Mouse (Mus musculus) cerebellum, adult 18-20 months (tissue): ENCODE measurements around the gene Snap23.
"Not testable (repeated sequence)": the region's sequence is repeated elsewhere in the genome, so short reads cannot be mapped to it uniquely, and the experiment has no call there.

ENCODE experiments used
- DNase-seq, 2 experiments: peaks; one replicate each; pipeline ENCODE4 v3.0.0; 2021

Gene Snap23

DNA sequence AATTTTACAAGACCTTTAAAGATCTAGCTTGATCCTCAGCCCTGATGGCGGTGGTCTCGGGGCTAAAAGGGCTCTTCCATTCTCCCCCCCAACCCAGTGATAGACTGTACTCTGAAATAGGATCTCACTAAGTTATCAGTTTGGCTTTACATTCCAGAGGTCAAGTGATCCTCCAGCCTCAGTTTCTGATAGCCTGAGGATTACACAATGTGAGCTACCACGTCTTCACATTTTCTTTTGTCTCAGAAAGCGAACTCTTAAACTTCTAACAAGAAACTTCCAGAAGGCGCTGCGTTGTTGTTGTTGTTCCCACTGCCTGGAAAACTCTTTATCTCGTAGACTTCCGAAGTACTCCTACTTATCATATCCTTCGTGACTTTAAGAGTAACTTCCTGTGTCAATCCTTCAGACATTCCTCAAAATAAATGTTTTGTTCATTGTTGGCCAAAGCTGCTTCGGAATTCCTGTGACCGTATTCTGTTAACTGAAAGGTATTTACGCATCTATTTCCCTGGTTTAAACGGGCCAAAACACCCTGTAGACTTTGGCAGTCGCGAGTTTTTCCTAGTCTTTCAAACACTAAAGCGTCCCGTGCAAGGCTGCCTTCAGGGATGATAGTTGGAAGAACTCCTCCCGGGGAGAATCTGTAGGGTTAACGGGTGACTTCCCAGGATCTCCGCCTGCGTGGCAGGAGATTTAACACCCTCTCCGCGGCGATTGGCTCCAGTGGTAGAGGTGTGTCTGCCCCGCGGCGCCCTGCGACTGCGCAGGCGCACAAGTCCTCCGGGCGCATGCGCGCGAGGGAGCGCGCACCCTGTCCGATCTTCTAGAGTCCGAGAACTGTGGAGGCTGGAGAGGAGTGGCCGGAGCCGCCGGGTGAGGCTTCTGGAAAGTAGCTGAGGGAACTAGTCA, at the start of gene Snap23:
TSS of gene Snap23 (plus strand) at position 786 of the 912 bp plus-strand sequence.
- DNase-seq: peak; percentile 93 to 98

DNA sequence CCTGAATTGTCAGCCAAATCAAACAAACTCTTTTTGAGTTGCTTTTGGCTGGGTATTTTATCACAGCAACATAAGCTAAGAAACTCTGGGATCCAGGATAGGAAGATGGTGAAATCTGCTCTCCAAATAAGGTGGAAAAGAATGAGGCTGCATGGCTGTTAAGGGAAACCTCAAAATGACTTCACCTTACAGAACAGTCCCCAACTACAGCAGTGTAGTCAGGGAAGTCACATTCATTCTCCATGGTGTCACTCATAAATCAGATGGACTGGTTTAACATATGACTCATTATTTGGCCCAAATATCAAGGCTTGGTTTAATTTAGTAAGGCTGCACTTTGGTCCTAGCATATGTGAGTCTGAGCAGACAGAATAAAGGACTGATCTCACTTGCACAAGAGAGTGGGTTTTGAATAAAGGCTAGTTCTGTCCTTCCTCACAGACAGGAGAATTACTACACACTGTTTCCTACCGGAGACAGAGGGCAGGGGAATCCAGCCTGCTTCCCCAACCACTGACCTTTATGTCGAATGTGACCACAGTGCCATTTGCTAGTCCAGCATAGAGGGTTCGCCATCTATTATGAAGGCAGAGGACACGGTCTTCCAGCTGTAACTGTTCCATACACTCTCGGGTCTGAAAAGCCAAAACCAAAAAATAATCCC, 48.8 kb upstream of the Snap23 start:
- no peak for DNase-seq

DNA sequence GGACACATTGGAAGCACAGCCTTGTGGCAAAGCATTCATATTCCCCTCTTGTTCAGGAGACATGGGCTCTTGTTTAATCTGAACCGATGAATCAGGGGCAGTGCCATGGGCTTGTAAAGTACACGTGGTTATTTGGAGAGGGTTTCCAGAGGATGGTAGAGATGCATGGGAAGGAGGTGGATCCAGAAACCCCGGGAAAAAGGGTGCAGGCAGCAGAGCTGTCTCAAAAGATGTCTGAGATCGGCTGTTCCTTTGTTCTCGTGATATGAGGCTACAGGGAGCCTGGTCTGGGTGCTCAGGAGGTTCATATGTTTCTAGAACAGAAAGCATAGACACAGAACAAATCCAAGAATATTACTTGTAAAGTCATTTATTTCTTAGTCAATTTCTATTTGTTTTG, 40.7 kb upstream of the Snap23 start:
- no peak for DNase-seq

DNA sequence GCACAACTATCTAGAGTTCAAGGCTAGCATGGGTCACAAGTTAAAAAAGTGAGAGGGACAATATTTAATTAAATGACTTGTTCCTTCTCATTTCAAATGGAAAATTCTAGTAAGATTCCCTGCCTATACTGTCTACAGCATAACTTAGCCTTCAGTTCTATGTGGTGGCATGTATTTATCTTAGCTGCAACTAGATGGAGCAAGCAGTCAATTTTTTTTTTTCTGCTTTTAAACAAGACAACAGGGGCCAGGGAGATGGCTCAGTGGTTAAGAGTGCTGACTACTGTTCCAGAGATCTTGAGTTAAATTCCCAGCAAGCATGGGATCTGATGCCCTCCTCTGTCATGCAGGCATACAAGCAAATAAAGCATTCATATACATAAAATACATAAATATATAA, 37.9 kb upstream of the Snap23 start:
- DNase-seq: no peak

DNA sequence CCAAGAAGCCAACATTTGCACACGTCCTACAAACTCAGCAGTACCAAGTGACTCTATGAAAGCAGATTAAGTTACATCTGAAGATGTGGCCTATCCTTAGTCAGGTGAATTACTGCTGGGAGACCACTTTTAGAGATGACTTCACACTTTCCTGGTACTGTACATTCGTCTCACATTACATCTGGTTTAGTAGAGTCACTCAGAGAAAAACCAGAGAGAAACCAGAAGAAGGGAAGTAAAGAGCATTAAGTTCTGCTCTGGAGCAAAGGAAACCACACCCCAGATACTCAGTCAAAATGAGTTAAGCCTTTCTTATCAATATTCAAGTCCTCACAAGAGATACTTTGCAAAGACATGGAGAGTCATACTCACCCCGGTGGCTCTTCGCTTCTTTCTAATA, 36.2 kb upstream of the Snap23 start:
- no peak for DNase-seq

DNA sequence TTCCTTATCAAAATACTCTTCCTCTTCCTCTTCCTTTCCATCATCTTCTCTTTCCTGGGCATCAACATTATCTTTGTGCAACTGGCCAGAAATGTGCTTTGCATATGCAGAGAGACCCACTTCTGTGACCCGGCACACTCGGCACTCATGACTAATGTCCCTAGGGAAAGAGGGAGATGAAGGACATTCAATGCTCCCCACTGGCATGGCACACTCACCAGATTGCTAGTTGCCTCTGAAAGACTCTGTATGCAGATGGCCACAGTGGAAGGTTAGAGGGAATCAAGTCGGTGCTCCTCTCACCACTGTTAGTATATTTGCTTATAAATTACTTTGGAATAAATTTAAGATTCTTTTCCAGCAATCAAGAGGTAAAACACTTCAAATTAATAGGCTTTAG, 28.1 kb upstream of the Snap23 start:
- no peak for DNase-seq

DNA sequence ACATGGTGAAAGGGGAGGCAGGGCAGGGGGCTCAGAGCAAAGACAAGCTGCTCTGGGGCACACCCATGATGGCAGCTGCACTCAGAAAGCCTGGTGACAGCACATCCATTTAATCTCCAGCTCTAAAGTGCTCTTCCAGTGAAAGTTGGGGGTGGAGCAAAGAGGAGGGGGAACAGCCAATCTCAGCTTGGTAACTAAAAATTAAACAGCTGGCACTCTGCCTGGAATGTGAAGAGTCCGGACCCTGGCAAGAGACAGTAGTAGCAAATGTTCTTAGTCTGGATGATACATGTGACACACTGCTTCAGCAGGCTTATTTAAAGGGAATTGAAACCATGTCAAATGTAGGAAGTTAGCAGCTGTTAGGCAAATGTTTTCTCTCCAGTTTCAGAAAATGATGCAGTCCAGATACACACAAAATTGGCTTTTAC, 27.7 kb upstream of the Snap23 start:
- DNase-seq: peak; percentile 39 to 49

DNA sequence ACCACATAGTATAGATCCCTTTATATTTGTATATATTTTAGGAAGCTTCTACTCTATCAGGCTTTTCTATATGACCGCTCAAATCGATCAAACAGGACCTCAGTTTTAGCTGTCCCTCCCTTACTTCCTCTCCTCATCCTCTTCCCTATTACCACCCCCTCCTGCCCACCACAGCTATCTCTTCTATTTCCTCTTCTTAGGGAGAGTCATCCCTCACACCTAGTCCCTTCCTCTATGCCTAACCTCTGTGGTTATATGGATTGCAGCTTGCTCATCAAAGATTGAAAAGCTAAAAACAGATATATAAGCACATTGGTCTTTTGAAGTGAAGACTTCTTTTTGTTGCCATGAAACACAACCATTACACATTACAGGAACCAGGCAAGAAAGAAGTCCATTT, 22.7 kb upstream of the Snap23 start:
- DNase-seq: no peak

DNA sequence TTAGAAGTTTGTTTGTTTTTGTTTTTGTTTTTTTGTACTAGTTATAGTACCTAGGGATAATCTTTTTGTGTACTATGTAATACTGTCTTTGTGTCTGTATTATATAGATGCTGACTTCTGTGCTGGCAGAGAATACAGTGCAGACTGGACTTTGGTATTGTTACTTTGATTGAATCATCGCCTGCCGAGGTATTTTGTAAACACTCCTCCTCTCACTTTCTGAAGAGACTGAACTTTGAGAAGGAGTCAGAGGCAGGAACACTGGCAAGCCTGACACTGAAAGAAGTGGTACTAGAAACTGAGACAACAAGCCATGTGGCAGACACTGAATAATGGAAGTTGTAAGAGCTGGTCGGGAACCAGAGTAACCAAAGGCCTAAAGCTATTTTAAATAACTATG, 10.6 kb upstream of the Snap23 start:
- no peak for DNase-seq

DNA sequence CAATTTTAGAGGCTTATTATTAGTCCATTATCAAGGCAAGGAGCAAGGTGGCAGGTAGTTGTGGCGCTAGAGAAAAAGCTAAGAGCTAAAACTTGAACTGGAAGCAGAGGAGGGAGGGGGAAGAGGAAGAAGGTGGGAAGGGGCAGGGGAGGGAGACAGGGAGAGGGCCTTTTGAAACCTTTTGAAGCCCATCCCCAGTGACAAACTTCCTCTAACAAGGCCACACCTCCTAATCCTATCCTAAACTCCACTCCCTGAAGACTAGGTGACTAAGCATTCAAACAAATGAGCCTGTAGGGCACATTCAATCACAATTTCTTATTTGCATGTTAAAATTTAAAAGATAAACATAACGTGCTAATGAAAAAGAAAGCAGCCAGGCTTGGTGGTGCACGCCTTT, 8.7 kb upstream of the Snap23 start:
- no peak for DNase-seq

DNA sequence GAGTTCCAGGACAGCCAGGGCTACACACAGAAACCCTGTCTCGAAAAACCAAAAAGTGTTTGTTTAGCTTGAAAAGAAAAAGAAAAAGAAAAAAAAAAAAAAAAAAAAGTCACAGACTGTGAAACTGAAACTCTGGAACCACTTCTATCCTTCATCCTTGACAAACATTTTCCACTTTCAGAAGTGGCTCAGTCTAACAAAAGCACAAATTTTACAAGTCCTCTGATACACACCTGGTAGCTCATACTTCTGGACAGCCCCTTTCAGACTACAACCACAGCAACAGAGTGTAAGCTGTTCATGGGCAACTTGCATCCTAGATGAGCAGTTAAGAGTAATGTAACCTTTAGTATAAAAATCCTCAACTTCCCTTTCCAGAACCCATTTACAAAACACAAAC, 5.9 kb upstream of the Snap23 start:
- DNase-seq: no peak

DNA sequence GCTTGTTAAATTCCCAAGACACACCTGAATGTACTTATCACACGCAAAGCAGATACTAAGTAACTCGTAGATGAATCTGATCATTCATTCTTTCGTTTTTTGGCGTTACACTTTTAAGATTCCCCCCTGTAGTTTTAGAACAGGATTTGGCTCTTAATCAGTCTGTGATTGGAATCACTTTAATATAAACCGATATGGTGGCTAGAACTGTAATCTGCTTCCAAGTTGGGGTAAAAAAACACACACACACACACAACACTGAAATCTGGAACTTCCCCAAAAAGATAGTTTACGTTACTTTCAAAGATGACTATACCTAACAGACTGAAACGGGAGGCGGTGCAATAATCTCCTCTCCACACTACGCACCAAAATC, 4.6 kb upstream of the Snap23 start:
- no peak for DNase-seq

DNA sequence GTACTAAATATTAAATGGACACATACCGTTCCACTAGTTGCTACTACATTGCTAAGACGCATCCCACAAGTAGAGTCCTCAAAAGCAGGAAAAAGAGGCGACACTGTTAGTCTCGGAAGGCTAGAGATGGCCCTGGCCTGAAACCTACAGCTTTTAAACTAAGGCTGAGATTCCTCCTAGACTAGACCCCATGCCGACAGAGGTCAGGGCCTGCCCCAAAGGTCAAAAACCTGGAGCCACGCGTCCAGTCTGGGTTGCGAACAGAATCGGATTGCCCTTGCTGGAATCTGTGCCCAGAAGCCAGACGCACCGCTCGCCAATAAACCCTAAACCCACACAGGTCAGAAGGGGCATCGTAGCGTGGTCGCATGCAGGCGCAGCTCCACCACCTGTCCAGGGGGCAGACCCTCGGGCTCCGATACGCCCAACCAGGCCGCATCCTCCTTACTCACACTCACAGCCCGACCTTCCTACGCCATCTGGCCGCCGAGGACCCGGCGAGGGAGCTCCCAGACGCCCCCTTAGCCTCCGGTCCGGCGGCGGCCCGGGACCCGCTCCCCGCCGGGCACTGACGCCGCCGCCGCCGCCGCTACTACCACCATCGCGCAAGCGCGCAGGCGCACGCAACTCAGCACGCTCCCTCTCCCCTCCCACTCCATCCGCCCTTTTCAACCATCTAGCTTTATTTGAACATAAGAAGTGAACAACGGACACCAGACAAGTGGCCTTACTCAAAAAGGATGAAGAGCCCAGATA, 4.1 kb upstream of the Snap23 start, which contains the start of gene Zfp106:
TSS of gene Zfp106 (minus strand) at position 609 of the 756 bp plus-strand sequence.
- peak; percentile 89 to 91 for DNase-seq

DNA sequence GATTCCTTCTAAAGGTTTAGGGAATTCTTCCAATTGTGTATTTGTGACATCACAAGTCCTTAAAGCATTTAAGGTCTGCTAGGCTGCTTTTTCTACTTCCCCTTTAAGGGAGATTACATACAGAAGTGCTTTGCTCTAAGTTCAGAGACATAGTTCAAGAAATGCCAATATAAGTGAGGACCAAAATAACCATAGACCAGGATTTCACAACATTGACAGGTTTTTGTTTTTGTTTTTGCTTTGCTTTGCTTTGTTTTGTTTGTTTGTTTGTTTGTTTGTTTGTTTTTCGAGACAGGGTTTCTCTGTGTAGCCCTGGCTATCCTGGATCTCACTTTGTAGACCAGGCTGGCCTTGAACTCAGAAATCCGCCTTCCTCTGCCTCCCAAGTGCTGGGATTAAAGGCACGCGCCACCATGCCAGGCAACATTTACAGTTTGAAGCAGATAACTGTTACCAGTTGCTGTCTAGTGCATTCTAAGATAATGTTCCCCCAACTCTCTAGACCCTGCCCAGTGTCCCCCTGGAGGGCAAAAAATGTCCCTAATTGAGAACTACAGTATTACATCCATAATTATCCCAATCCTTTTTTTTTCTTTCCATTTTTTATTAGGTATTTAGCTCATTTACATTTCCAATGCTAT, 2.8 kb upstream of the Snap23 start:
- DNase-seq: not testable (repeated sequence)

DNA sequence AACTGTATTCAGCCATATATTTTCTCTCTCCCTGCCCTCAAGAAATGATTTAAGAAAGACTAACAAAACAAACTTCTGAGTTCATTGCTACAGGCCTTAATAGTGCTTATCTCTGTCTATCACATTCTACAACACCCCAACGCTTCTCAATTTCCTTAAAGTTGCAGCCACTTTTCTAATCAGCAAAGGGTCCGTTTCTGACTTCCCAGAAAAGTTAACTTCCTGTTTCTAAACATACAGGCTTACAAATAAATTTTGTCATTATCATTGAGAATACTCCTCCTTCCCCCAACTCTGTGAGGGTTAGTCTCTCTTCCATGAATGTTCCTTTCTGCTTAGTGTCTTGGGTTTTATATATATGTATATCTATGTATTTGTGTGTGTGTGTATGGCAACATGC, 2.1 kb upstream of the Snap23 start:
- no peak for DNase-seq

DNA sequence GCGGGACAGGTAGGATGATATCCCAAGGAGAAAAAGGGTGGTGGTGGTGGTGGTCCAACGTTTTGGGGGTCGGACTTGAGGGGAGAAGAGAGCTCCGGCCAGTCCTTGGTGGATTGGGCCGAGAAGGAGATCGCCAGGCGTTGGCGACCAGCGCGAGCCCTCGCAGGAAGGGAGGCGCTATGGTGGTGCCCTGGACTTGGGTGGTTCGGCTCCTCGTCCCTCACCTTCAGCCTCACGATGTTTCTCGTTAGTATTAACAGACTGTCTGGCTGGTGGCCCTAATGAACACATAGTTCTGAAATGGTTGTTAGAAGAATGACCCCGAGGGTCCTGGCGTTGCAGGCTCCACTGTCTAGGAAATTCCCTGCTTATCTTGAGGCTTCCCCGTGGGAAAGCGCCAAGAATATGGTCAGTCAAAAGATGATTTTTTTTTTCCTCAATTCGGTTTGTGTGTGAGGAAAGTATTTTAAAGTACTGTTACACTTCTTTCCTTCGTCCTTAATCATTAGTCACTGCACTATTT, 388 bp downstream of the Snap23 start:
- DNase-seq: no peak

DNA sequence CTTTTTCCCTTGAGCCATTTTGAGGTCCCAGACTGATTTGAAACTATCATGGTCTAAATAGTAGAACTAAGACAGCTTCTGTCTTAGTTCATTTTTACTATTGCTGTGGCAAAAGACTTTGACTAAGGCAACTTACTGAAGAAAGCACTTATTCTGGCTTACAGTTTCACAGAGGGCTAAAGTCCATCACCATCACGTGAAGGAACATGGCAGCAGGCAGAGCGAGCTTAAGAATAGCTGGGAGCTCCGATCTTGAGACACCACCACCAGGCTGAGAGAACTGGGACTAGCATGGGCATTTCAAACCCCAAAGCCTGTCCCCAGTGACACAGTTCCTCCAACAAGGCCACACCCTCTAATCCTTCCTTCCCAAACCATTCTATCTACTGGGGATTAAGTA, 3.6 kb downstream of the Snap23 start:
- no peak for DNase-seq

DNA sequence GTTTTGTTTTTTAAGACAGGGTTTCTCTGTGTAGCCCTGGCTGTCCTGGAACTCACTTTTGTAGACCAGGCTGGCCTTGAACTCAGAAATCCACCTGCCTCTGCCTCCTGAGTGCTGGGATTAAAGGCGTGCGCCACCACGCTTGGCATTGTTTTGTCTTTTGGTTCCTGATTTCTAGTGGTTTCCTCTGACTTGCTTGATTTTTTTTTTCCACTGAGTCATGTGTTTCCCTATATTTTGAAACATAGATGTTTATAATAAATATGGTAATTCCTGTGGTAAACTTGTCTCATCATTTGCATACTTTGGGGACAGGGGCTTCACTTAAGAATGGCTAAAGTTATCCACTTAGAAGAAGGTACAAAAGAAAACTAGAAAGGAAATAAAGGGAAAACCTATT, 4.7 kb downstream of the Snap23 start:
- not testable (repeated sequence) for DNase-seq

DNA sequence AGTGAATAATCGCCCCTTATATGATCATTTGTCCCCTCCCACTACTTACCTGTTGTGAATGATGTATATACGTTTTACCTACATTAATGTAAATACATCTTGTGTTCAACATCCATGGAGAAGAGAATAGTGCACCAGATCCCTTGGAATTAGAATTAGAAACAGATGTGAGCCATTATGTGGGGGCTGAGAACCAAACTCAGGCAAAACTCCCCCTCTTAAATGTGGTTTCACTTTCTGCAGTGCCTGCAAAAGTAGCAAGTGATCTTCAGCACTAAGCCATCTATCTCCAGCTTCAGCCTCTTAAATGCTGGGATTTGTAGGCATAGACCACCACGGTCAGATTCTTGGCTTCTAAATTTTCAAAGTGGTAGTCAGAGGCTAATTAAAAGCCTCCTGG, 7.7 kb downstream of the Snap23 start:
- DNase-seq: no peak

DNA sequence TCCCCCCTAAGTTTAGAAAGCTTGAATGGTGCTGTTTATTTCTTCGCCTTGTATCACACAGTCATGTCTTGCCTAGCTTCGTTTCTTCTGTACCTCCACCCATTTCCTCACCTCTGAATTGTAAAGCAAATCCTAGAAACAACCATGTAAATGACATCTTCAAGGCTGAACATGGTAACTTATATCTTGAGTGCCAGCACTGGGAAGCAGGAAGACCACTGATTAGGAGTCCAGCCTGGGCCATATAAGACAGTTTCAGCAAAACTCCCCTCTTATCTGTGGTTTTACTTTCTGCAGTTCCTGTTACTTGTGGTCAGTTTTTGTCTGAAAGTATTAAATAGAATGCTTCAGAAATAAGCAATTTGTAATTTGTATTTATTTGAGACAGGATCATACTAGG, 8.5 kb downstream of the Snap23 start:
- no peak for DNase-seq

DNA sequence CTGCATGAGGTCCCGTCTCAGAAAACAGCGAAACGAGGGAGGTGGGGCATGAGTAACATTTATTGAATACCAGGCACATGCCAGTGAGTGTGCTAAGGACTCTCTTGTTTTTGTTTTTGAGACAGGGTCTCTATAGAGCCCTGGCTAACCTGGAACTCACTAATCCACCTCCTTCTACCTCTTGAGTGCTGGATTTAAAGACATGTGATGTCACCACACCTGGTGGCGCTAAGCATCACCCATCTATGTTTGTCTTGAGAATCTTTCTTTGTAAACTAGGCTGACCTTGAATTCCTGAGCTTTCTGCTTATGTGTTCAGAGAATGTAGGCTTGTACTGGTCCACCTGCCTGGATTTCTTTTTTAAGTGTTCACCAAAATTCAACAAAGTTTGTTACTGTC, 10.3 kb downstream of the Snap23 start:
- no peak for DNase-seq

DNA sequence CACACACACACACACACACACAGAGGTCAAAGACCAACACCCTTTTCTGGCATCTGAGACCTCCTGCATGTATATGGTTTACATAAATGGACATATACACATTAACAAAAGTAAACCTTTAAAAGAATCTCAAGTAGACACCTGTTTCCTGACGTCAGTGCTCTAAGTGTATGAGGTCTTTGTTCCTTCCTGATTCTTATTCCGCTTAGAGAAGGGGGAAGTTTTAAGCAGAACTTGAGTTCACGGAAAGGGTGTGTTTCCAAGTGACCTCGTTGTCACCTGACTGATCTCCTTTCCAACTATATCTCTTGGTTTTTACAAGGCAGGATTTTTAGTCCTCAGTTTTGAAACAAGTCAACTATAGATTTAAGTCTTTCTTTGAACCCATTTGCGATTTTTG, 10.8 kb downstream of the Snap23 start:
- no peak for DNase-seq

DNA sequence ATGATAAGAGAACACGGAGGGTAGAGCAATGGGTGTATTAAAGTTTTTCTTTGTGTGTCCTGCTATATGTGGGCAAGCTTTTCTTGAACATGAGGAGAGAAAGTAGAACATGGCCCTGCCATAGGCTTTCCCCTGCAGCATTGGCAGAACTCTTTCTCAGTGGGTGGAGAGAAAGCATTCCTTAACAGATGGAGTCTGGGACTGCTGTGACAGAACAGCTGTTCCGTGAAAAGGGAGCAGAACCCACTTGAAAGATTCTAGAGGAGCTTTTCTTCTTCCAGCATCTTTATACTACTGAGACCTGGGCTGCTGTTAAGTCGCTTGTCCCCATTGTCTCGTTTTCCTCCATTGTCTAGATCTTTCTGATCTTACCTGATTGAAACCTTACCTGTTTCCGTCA, 22.3 kb downstream of the Snap23 start:
- DNase-seq: no peak
